Mouse (Mus musculus) Patski (cell line): ENCODE measurements around the gene Tlk1. TPM values are rescaled to one million over a fixed set of nuclear protein-coding genes. Genes with fewer than 3 reads are reported as not detected.

ENCODE experiments used
- ATAC-seq: fragments of 100-300 bp; one replicate; pipeline ENCODE4 v1.8.0; 2021
- CTCF ChIA-PET: fragments of 350-600 bp; sonication (Branson Sonifier 250); formaldehyde crosslinking; loops from one replicate; lab custom pipeline; 2022; ENCODE audit warnings: inconsistent platforms; lab: Charles Lee
- POLR2A ChIA-PET: fragments of 350-600 bp; sonication (Branson Sonifier 250); formaldehyde crosslinking; loops from one replicate; lab custom pipeline; 2022; ENCODE audit warnings: antibody characterized with exemption, inconsistent platforms; lab: Charles Lee
- DNase-seq: peaks from one replicate; pipeline ENCODE4 v3.0.0-alpha.2; 2011; ENCODE audit warnings: low read depth, low spot score
- H3K27me3 ChIP-seq: fragments of 371-371 bp; one replicate; pipeline ENCODE4 v1.5.1; 2021
- CTCF ChIP-seq: fragments of 100-300 bp; IDR thresholded peaks from one replicate; pipeline ENCODE4 v1.5.1; 2021
- in situ Hi-C: fragments of 300-500 bp; cut with MboI; formaldehyde crosslinking; loops from 3 replicates; pipeline ENCODE4 v1.11.1; 2018; ENCODE audit warnings: low pct_unique_long_range_greater_than_20kb, mixed read lengths
- polyA plus RNA-seq: library from polyadenylated mRNA; unstranded; gene quantifications from one replicate; pipeline ENCODE4 v1.2.3, GENCODE M21; 2021

The Tlk1 gene
- polyA plus RNA-seq, 1 experiment from 2014 or later = 65.1 TPM

GRCm38 (mm10) chr2:70800396-70800795 is 25.1 kb downstream of the Tlk1 start:
- DNase-seq (no peak), ATAC-seq (no peak)
- POLR2A ChIA-PET = no interaction called here
- no peak for TF ChIP-seq CTCF
- in situ Hi-C loops = no loop called here
- CTCF ChIA-PET = no interaction called here
- H3K27me3 ChIP-seq = no peaks in the 10 kb centered on the region

- ChIA-PET CTCF (interaction anchor here (1.6 kb wide), 1 partner anchor 14 kb away, joined by 5 read pairs; no protein-coding TSS in a partner anchor), POLR2A (interaction anchor here (0.7 kb wide), 1 partner anchor 930 kb away, joined by 3 read pairs; no protein-coding TSS in a partner anchor)
- H3K27me3 ChIP-seq = no peaks in the 10 kb centered on the region
- DNase-seq (no peak), ATAC-seq (no peak)
- TF ChIP-seq CTCF = no peak
- in situ Hi-C loops = loop anchor here (25.0 kb wide), 1 partner anchor 244 kb away; no protein-coding TSS in a partner anchor
Measured at GRCm38 (mm10) chr2:70793276-70793675, 32.3 kb downstream of the Tlk1 start.

DNA sequence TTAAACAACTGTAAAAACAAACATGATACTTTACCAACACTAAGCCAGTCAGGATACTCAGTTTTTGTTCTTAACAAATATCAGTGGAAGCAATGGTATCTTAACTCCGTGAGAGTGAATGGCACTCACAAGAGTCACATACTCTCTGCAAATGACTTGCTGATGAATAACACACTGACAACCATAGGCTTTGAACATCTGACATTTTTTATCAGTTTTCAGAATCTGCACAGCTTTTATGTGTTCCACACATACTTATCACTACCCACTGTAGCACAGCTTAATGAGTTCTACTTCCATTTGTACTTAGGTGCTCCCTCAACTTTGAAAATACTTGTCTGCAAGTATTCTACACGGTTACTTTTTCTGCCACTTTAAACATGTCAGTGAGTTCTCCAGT is 35.3 kb downstream of the Tlk1 start:
- ATAC-seq (no peak), DNase-seq (no peak)
- no peaks in the 10 kb centered on the region for H3K27me3 ChIP-seq
- ChIA-PET POLR2A (interaction anchor here (1.4 kb wide), 1 partner anchor 12 kb away, joined by 3 read pairs; no protein-coding TSS in a partner anchor), CTCF (interaction anchor here (1.0 kb wide), 1 partner anchor 12 kb away, joined by 3 read pairs; no protein-coding TSS in a partner anchor)
- in situ Hi-C loops = loop anchor here (25.0 kb wide), 1 partner anchor 247 kb away; no protein-coding TSS in a partner anchor
- TF ChIP-seq CTCF = no peak

GRCm38 (mm10) chr2:70789331-70789730 is 36.2 kb downstream of the Tlk1 start:
- no peak for TF ChIP-seq CTCF
- CTCF ChIA-PET = interaction anchor here (0.8 to 1.1 kb wide), 3 partner anchors 9 to 35 kb away, joined by 3 to 4 read pairs (median 3); no protein-coding TSS in a partner anchor
- no peaks in the 10 kb centered on the region for H3K27me3 ChIP-seq
- no peak for DNase-seq
- no peak for ATAC-seq
- in situ Hi-C loops = loop anchor here (25.0 kb wide), 1 partner anchor 248 kb away; no protein-coding TSS in a partner anchor
- POLR2A ChIA-PET = interaction anchor here (1.4 kb wide), 1 partner anchor 11 kb away, joined by 3 read pairs; no protein-coding TSS in a partner anchor

GRCm38 (mm10) chr2:70784447-70784846 is 41.1 kb downstream of the Tlk1 start:
- in situ Hi-C loops = loop anchor here (25.0 kb wide), 1 partner anchor 253 kb away; no protein-coding TSS in a partner anchor
- POLR2A ChIA-PET = no interaction called here
- H3K27me3 ChIP-seq = no peaks in the 10 kb centered on the region
- no peak for TF ChIP-seq CTCF
- ATAC-seq (no peak), DNase-seq (no peak)
- CTCF ChIA-PET = no interaction called here

DNA sequence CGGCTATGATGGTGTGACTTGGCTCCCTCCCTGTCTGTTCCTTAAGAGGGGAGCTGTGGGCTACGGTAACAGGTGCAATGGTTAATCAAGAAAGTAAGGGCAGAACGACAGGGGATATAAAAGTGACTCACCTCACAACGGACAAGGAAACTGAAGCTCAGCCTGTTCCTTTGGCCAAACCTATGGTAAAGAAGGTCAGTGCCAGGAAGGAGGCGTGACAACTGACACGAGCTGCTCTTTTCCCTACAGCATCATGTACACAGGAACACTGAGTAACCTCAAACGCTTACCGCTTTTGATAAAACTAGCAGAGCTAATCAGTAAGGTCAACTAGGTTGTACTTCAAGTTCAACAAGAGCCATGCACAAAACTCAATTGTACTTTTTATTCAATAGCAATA is 42.0 kb downstream of the Tlk1 start:
- CTCF ChIA-PET = no interaction called here
- POLR2A ChIA-PET = no interaction called here
- in situ Hi-C loops = loop anchor here (25.0 kb wide), 1 partner anchor 254 kb away; no protein-coding TSS in a partner anchor
- no peaks in the 10 kb centered on the region for H3K27me3 ChIP-seq
- ATAC-seq (no peak), DNase-seq (no peak)
- TF ChIP-seq CTCF = no peak

DNA sequence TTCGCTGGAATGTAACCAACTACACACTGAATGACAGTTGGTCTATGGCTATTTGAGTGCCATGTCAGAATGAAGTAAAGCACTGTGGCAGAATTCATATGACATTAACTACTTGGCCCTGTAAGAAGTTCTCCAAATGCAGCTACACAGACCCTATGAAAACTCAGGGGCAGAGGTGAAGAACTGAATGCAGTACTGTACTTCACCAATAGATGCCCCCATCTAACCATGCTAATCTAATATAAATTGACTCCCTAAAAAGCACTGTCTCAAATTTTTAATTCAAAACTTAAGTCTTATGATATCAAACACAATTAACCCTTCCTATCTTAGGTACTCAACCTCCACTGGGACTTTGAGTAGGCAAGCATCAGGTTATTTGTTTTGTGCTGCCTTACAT is 45.9 kb downstream of the Tlk1 start:
- CTCF ChIA-PET = interaction anchor here (0.9 to 2.2 kb wide), 12 partner anchors 10 to 259 kb away, joined by 3 to 5 read pairs (median 4); no protein-coding TSS in a partner anchor
- TF ChIP-seq CTCF = peak; percentile 66
- DNase-seq (no peak), ATAC-seq (no peak)
- in situ Hi-C loops = loop anchor here (25.0 kb wide), 1 partner anchor 258 kb away; no protein-coding TSS in a partner anchor
- POLR2A ChIA-PET = interaction anchor here (1.8 kb wide), 1 partner anchor 17 kb away, joined by 4 read pairs; no protein-coding TSS in a partner anchor
- no peaks in the 10 kb centered on the region for H3K27me3 ChIP-seq

DNA sequence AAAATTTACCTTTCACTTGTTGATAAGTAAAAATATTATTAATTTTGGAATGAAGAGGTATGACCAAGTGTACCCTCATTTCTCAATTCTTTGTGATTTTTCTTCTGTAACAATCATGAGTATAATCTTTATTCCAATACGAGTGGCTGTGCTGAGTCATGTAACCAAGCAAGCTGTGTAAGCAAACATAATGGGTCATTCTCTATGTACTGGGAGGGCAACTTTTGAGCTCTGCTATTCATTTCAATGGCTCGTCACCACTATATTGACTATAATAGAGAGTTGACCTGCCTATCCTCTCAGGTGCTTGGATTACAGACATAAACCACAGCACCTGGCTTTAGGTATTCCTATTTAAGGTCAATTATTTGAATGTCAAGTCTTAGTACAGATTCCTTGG is 48.8 kb downstream of the Tlk1 start:
- DNase-seq = no peak
- H3K27me3 ChIP-seq = no peaks in the 10 kb centered on the region
- ChIA-PET POLR2A (no interaction called here), CTCF (interaction anchor here (0.9 to 1.6 kb wide), 5 partner anchors 11 to 263 kb away, joined by 3 to 4 read pairs (median 3); no protein-coding TSS in a partner anchor)
- in situ Hi-C loops = loop anchor here (25.0 kb wide), 1 partner anchor 261 kb away; no protein-coding TSS in a partner anchor
- no peak for ATAC-seq
- TF ChIP-seq CTCF = no peak

DNA sequence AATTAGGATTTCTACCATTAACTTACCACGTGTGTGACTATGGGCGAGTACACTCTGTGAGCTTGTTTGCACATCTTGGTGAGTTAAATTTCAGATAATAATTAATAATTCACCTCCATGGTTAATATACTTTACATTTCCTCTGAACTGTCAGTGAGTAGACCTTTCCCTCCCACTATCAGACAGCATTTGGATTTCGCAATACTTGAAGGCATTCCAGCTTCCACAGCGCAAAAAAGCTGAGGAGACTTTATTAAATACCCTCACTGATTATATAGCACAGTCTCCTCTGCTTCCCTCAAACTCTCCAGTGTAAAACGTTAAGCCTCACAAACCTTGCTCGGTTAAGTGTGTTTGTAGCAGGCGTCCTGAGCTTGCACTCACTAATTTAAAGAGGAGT is 60.8 kb downstream of the Tlk1 start:
- ChIA-PET POLR2A (no interaction called here), CTCF (no interaction called here)
- no peak for TF ChIP-seq CTCF
- DNase-seq (no peak), ATAC-seq (no peak)
- no peaks in the 10 kb centered on the region for H3K27me3 ChIP-seq
- in situ Hi-C loops = no loop called here

- ATAC-seq (no peak), DNase-seq (no peak)
- no peaks in the 10 kb centered on the region for H3K27me3 ChIP-seq
- ChIA-PET CTCF (no interaction called here), POLR2A (interaction anchor here (1.0 kb wide), 1 partner anchor 16 kb away, joined by 4 read pairs; no protein-coding TSS in a partner anchor)
- in situ Hi-C loops = no loop called here
- no peak for TF ChIP-seq CTCF
Measured at GRCm38 (mm10) chr2:70762741-70763140, 62.8 kb downstream of the Tlk1 start.

DNA sequence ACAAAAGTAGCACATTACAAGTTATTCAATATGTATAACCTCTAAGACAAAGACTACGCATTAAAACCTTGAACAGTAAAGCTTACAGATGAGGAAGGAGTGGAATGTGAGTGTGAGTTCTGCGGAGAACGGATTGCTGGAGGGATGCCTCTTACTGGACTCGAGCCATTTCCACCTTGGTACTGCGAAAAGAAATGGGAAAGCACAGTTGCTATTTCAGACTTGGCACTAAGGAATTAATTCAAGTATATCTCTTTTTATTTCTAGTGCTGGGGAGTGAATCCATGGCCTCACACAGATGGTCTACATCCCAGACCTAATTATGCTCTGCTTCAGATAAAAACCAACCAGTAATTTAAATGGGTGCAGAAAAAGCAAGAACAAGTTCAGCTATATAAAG is 73.4 kb downstream of the Tlk1 start:
- TF ChIP-seq CTCF = no peak
- no peak for DNase-seq
- ATAC-seq = no peak
- H3K27me3 ChIP-seq = no peaks in the 10 kb centered on the region
- POLR2A ChIA-PET = no interaction called here
- CTCF ChIA-PET = no interaction called here
- in situ Hi-C loops = no loop called here
